Mouse (Mus musculus): ENCODE data around the gene Dact1.

DNA sequence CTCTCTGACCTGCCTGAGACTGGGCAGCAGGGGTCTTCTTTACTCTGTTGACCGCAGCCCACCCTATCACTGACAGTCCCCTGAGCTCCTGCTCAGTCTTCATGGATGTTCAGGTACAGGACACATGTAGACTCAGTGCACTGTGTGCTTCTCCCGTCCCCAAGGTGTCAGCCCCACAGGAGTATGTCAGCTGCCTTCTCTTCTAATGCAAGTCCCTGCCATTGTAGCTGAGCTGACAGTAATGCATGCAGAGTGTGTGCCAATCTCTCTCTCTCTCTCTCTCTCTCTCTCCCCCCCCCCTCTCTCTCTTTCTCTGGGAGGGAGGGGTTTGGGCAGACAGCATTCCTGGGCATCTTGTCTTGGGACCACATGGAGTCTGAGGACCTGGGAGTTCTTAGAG is 19.2 kb upstream of the Dact1 start:
- TF ChIP-seq POLR2A (IDR thresholded peaks at IDR 0.05; ENCODE audit: low read depth, low read length): no peak
- TF ChIP-seq CTCF (IDR thresholded peaks at IDR 0.05; ENCODE audit: extremely low read depth, insufficient read length, insufficient replicate concordance, low read depth, low read length): no peak

Data from small intestine, adult 2 months (tissue).